Mouse (Mus musculus) testis, adult 2 months (tissue): Measurements from ENCODE around the gene Rtn4r.

Experiments used
- CTCF ChIP-seq: fragments of 200-500 bp; IDR thresholded peaks from 2 replicates; pipeline ENCODE4 v1.5.1; 2012; ENCODE audit warnings: low read depth, mild to moderate bottlenecking, inconsistent platforms, low read length, moderate library complexity; ENCODE audit not compliant: control insufficient read depth, insufficient read depth, insufficient replicate concordance
- POLR2A ChIP-seq: fragments of 200-500 bp; IDR thresholded peaks from 2 replicates; pipeline ENCODE4 v1.6.1; 2012; ENCODE audit warnings: low read depth, mild to moderate bottlenecking, inconsistent platforms, low read length, moderate library complexity; ENCODE audit not compliant: control insufficient read depth

DNA sequence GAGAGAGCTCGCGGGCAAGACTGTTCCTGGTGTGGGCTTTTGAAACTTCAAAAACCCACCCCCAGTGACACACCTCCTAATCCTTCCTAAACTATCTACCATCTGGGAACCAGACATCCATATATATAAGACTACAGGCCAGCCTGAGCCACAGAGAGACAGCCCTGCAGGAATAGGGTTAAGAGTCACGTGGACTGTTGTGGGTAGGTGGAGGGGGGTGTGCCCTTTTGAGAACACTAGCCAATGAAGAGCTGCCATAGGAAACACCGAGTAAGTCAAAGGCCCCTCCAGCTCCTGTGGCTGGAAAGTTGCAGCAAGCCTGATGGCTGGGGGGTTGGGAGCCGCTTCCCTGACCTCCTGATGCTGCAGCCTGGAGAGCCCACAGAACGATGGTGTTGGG lies 23.6 kb upstream of the Rtn4r start:
- no peak for TF ChIP-seq CTCF
- no peak for TF ChIP-seq POLR2A
